Mouse (Mus musculus) limb, embryonic 14.5 days (tissue): ENCODE results near the gene Rab3ip. TPM values are rescaled to one million over a fixed set of nuclear protein-coding genes. Genes with fewer than 3 reads are reported as not detected.

ENCODE experiments used
- ATAC-seq: fragments of 200-750 bp; cut with Nextera tagmentation; 2 replicates; pipeline ENCODE4 v1.8.0; 2017; ENCODE audit warnings: low read depth, moderate number of reproducible peaks, moderate TSS enrichment; ENCODE audit not compliant: low FRiP score
- DNase-seq: peaks from one replicate; pipeline ENCODE4 v3.0.0-alpha.2; 2015; ENCODE audit warnings: low spot score
- H3K27ac ChIP-seq: fragments of 300-500 bp; sonication (generic); replicated peaks from 2 replicates; pipeline ENCODE4 v1.5.1; 2014; ENCODE audit warnings: low read depth, mild to moderate bottlenecking, low read length, moderate library complexity, mixed read lengths
- H3K27me3 ChIP-seq: fragments of 300-500 bp; sonication (generic); 2 replicates; pipeline ENCODE4 v1.6.1; 2014; ENCODE audit warnings: low read length, mixed read lengths; ENCODE audit not compliant: control insufficient read depth, insufficient read depth
- H3K36me3 ChIP-seq: fragments of 300-500 bp; sonication (generic); 2 replicates; pipeline ENCODE4 v1.6.1; 2014; ENCODE audit warnings: mild to moderate bottlenecking, low read length, moderate library complexity, mixed read lengths; ENCODE audit not compliant: control insufficient read depth, insufficient read depth
- H3K4me1 ChIP-seq: fragments of 300-500 bp; sonication (generic); 2 replicates; pipeline ENCODE4 v1.6.1; 2014; ENCODE audit warnings: antibody characterized with exemption, low read length, mixed read lengths; ENCODE audit not compliant: control insufficient read depth, insufficient read depth
- H3K4me2 ChIP-seq: fragments of 300-500 bp; sonication (generic); replicated peaks from 2 replicates; pipeline ENCODE4 v1.6.1; 2014; ENCODE audit warnings: low read depth, mild to moderate bottlenecking, low read length, moderate library complexity; ENCODE audit not compliant: severe bottlenecking
- H3K4me3 ChIP-seq: fragments of 300-500 bp; sonication (generic); replicated peaks from 2 replicates; pipeline ENCODE4 v1.5.1; 2014; ENCODE audit warnings: low read length
- H3K9ac ChIP-seq: fragments of 300-500 bp; sonication (generic); 2 replicates; pipeline ENCODE4 v1.6.1; 2014; ENCODE audit warnings: mild to moderate bottlenecking, low read depth, low read length, moderate library complexity; ENCODE audit not compliant: severe bottlenecking
- H3K9me3 ChIP-seq: fragments of 300-500 bp; sonication (generic); 2 replicates; pipeline ENCODE4 v1.6.1; 2016; ENCODE audit warnings: low read length; ENCODE audit not compliant: control insufficient read depth
- POLR2A ChIP-seq: fragments of 200-500 bp; IDR thresholded peaks from 2 replicates; pipeline ENCODE4 v1.8.0; 2012; ENCODE audit warnings: inconsistent platforms, mild to moderate bottlenecking, moderate library complexity, borderline replicate concordance; ENCODE audit not compliant: insufficient read depth, insufficient read length; ENCODE audit errors: extremely low read depth
- WGBS: fragments of 180-500 bp; shearing (Covaris S2); extraction: QIAGEN DNeasy Blood & Tissue Kit; methylation state at CpG from one replicate; pipeline ENCODE4 v1.1.7; 2014; 5-methylcytosine and 5-hydroxymethylcytosine counted together
- polyA plus RNA-seq, 2 experiments: library from polyadenylated mRNA; depleted of rRNA in 1 of 2; stranded (reverse) in 1 of 2; unstranded in 1 of 2; fragments of >200 nt; fragmentation: Nextera tagmentation in 1 of 2; extraction: Ambion mirVana in 1 of 2; gene quantifications; 2 replicates each; pipeline versions ENCODE4 v1.2.1 to v1.2.3; 2012 to 2014

Rab3ip gene
- polyA plus RNA-seq (2012; rRNA removed), result 27.0 and 61.7 TPM in 2 replicates
- polyA plus RNA-seq (2014; fragmentation: Nextera tagmentation; extraction: Ambion mirVana), result 24.3 and 27.6 TPM in 2 replicates

GRCm38 (mm10) chr10:116950009-116950769 is at the start of gene Rab3ip:
Gene Rab3ip, minus strand, starts transcription at chr10:116950769.
- peaks cover 9% of the 10 kb centered on the region; the same call in 1 of the 2 replicates for H3K4me1 ChIP-seq
- no peaks in the 10 kb centered on the region for H3K36me3 ChIP-seq
- H3K27ac ChIP-seq, result peak within 1 kb of the TSS; percentile 58
- peak within 1 kb of the TSS; percentile 66 for H3K4me2 ChIP-seq
- ATAC-seq (peak; percentile 94), DNase-seq (peak; percentile 87)
- H3K27me3 ChIP-seq, result no peaks in the 10 kb centered on the region
- H3K9ac ChIP-seq, result peak within 1 kb of the TSS; percentile 77
- peak within 1 kb of the TSS; percentile 70 for H3K4me3 ChIP-seq
- H3K9me3 ChIP-seq, result no peaks in the 10 kb centered on the region; the same call in 1 of the 2 replicates
- 0 out of 2 replicates have a peak, but pooled peaks have one; percentile 49 for TF ChIP-seq POLR2A
- WGBS, result under 1% methylated on average over 36 of the region's 103 CpGs

- no peak for TF ChIP-seq POLR2A
- no peak for DNase-seq
- Histone ChIP-seq H3K4me1 (no peaks in the 10 kb centered on the region), H3K9me3 (no peaks in the 10 kb centered on the region), H3K9ac (no peak overlapping the region), H3K27me3 (no peaks in the 10 kb centered on the region), H3K27ac (no peak overlapping the region), H3K4me2 (no peak overlapping the region), H3K4me3 (no peak overlapping the region), H3K36me3 (no peaks in the 10 kb centered on the region)
- WGBS, result 73% methylated on average over 17 of the region's 17 CpGs
- no peak for ATAC-seq
Measured at GRCm38 (mm10) chr10:116998716-116999455, 48.3 kb upstream of the Rab3ip start.

GRCm38 (mm10) chr10:116996236-116996600 is 45.6 kb upstream of the Rab3ip start:
- Histone ChIP-seq H3K9me3 (no peaks in the 10 kb centered on the region), H3K4me1 (no peaks in the 10 kb centered on the region), H3K4me2 (no peak overlapping the region), H3K27ac (no peak overlapping the region), H3K9ac (no peak overlapping the region), H3K4me3 (no peak overlapping the region), H3K36me3 (no peaks in the 10 kb centered on the region), H3K27me3 (no peaks in the 10 kb centered on the region)
- DNase-seq (no peak), ATAC-seq (no peak)
- TF ChIP-seq POLR2A, result no peak
- WGBS, result 66% methylated on average over 6 of the region's 6 CpGs

- Histone ChIP-seq H3K4me2 (no peak overlapping the region), H3K36me3 (no peaks in the 10 kb centered on the region), H3K9me3 (no peaks in the 10 kb centered on the region), H3K27ac (no peak overlapping the region), H3K27me3 (no peaks in the 10 kb centered on the region), H3K4me3 (no peak overlapping the region), H3K4me1 (no peaks in the 10 kb centered on the region), H3K9ac (no peak overlapping the region)
- no peak for TF ChIP-seq POLR2A
- 69% methylated on average over 6 of the region's 6 CpGs for WGBS
- no peak for ATAC-seq
- no peak for DNase-seq
Measured at GRCm38 (mm10) chr10:116995584-116996235, 45.1 kb upstream of the Rab3ip start.

- no peak for ATAC-seq
- no peak for TF ChIP-seq POLR2A
- 85% methylated on average over 5 of the region's 5 CpGs for WGBS
Measured at GRCm38 (mm10) chr10:116995162-116995561, 44.6 kb upstream of the Rab3ip start.

More at GRCm38 (mm10) chr10:116995162-116995561, 44.6 kb upstream of the Rab3ip start:
- Histone ChIP-seq H3K36me3 (no peaks in the 10 kb centered on the region), H3K4me1 (no peaks in the 10 kb centered on the region), H3K4me3 (no peak overlapping the region), H3K27ac (no peak overlapping the region), H3K27me3 (no peaks in the 10 kb centered on the region), H3K9ac (no peak overlapping the region), H3K4me2 (no peak overlapping the region), H3K9me3 (no peaks in the 10 kb centered on the region)
- DNase-seq, result no peak
